Mouse (Mus musculus) neural tube, embryonic 13.5 days (tissue): ENCODE measurements around the gene Rab32. TPM values are rescaled to one million over a fixed set of nuclear protein-coding genes. Genes with fewer than 3 reads are reported as not detected.
"Not testable (repeated sequence)": the region's sequence is repeated elsewhere in the genome, so short reads cannot be mapped to it uniquely, and the experiment has no call there.

Source experiments
- ATAC-seq: fragments of 200-750 bp; cut with Nextera tagmentation; 2 replicates; pipeline ENCODE4 v1.8.0; 2017; ENCODE audit warnings: low read depth, mild to moderate bottlenecking, moderate TSS enrichment, moderate library complexity
- H3K27ac ChIP-seq: fragments of 300-500 bp; sonication (generic); replicated peaks from 2 replicates; pipeline ENCODE4 v1.5.1; 2015; ENCODE audit warnings: moderate library complexity, mild to moderate bottlenecking, inconsistent platforms
- H3K27me3 ChIP-seq: fragments of 300-500 bp; sonication (generic); 2 replicates; pipeline ENCODE4 v1.6.1; 2015; ENCODE audit warnings: mild to moderate bottlenecking, inconsistent platforms
- H3K36me3 ChIP-seq: fragments of 300-500 bp; sonication (generic); 2 replicates; pipeline ENCODE4 v1.6.1; 2015; ENCODE audit warnings: mild to moderate bottlenecking, inconsistent platforms
- H3K4me1 ChIP-seq: fragments of 300-500 bp; sonication (generic); replicated peaks from 2 replicates; pipeline ENCODE4 v1.6.1; 2015; ENCODE audit warnings: inconsistent platforms
- H3K4me2 ChIP-seq: fragments of 300-500 bp; sonication (generic); 2 replicates; pipeline ENCODE4 v1.6.1; 2015; ENCODE audit warnings: inconsistent platforms, mild to moderate bottlenecking, moderate library complexity
- H3K4me3 ChIP-seq: fragments of 300-500 bp; sonication (generic); 2 replicates; pipeline ENCODE4 v1.5.1; 2015; ENCODE audit warnings: mild to moderate bottlenecking, inconsistent platforms
- H3K9ac ChIP-seq: fragments of 300-500 bp; sonication (generic); 2 replicates; pipeline ENCODE4 v1.6.1; 2015; ENCODE audit warnings: moderate library complexity, mild to moderate bottlenecking, inconsistent platforms
- H3K9me3 ChIP-seq: fragments of 300-500 bp; sonication (generic); 2 replicates; pipeline ENCODE4 v1.6.1; 2016; ENCODE audit warnings: inconsistent platforms
- WGBS: fragments of 180-500 bp; shearing (Covaris S2); methylation state at CpG from one replicate; pipeline ENCODE4 v1.1.7; 2015; 5-methylcytosine and 5-hydroxymethylcytosine counted together
- polyA plus RNA-seq: library from polyadenylated mRNA; unstranded; fragments of >200 nt; fragmentation: Nextera tagmentation; extraction: Ambion mirVana; gene quantifications from 2 replicates; pipeline ENCODE4 v1.2.1, GENCODE M21; 2015

Gene Rab32
- 4.9 and 7.8 TPM in 2 replicates for polyA plus RNA-seq

DNA sequence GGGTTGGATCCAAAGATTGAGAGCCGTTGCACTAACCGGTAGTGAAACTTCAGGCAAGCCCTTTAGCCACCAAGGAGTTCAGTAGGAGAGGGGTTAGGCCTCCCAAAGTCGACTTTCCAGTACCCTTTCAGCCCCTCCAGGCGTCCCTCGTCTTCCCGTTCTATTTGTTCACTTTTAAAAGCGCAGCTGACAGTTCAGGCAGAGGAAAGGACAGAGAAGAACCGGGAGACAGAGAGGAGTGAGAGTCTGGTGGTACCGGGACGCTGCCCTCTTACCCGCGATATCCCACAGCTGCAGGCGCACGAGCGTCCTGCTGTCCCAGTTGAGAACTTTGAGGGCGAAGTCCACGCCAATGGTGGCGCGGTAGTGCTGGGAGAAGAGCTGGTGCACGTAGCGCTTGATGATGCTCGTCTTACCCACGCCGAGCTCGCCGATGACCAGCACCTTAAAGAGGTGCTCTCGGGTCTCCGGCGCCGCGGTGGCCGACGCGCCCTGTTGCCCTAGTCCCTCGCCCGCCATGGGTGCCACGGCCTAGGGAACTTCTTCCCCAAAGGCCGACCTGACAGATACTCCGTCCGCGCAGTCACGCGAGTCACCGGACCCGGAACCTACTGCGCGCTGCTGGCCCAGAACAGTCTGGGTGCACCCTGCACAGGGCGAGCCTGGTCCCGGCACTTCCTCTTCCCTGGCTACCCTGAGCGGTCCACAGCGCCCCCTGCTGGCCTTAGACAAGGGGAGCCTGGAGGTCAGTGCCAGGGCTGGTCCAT, at the start of gene Rab32:
TSS of gene Rab32 (minus strand) at position 696 of the 767 bp plus-strand sequence.
- no peaks in the 10 kb centered on the region for H3K9me3 ChIP-seq
- peak within 1 kb of the TSS; percentile 99 for H3K4me2 ChIP-seq
- peaks cover 9% of the 10 kb centered on the region; the same call in 1 of the 2 replicates for H3K4me1 ChIP-seq
- H3K4me3 ChIP-seq, result peak within 1 kb of the TSS; percentile 66
- peak; percentile 99 for ATAC-seq
- under 1% methylated on average over 51 of the region's 51 CpGs for WGBS
- H3K27me3 ChIP-seq, result 0 out of 2 replicates have a peak, but pooled peaks cover 11% of the 10 kb centered on the region
- no peak within 1 kb of the TSS for H3K27ac ChIP-seq
- no peaks in the 10 kb centered on the region for H3K36me3 ChIP-seq
- H3K9ac ChIP-seq, result peak within 1 kb of the TSS; percentile 69

DNA sequence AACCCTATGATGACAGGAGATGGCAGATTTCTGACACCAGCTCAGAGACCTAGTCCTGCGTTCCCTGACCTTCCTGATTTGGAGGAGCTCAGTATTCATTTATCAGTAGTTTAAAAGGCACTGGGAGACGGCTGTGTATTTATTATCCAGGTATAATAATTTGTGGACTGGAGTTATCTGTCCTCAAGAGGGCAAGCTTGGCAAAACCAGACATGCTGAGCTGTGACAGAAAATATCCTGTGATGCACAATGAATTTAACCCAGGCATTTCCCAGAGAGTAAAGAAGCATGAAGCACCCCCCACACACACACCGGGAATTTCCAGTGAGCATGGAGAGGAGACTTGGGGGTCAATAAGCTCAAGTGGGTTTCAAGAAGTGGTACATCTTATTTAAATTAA, 42.7 kb upstream of the Rab32 start:
- H3K4me3 ChIP-seq, result no peak overlapping the region
- no peaks in the 10 kb centered on the region for H3K36me3 ChIP-seq
- H3K9me3 ChIP-seq, result no peaks in the 10 kb centered on the region
- 74% methylated on average over 3 of the region's 3 CpGs for WGBS
- no peaks in the 10 kb centered on the region for H3K27me3 ChIP-seq
- H3K4me1 ChIP-seq, result no peaks in the 10 kb centered on the region
- no peak overlapping the region for H3K4me2 ChIP-seq
- H3K27ac ChIP-seq, result no peak overlapping the region
- ATAC-seq, result no peak
- H3K9ac ChIP-seq, result no peak overlapping the region

GRCm38 (mm10) chr10:10597495-10597894, 39.4 kb upstream of the Rab32 start:
- WGBS, result 92% methylated on average over 2 of the region's 2 CpGs
- H3K36me3 ChIP-seq, H3K9ac ChIP-seq, ATAC-seq, H3K4me3 ChIP-seq, H3K4me2 ChIP-seq, H3K27me3 ChIP-seq, H3K4me1 ChIP-seq, H3K9me3 ChIP-seq, H3K27ac ChIP-seq: not testable (repeated sequence)

DNA sequence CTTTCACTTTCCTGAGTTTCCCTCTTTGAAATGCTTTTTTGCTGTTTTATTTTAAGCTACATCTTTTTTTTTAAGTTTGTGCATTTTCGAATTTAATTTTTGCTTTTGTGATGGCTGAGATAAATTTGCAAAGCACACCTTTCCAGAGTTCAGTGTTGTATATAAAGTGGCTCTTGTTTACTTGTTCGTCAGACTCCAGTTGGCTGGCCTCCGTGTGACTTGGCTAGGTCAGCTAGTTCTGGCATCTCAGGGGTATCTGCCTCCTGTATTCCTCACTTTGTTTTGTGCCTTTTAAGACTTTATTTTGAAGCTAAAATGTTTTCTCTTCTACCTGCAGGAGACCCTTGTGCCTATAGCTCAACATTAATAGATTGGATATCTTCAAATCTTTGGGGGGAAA, 22.7 kb upstream of the Rab32 start:
- H3K9me3 ChIP-seq, result peaks cover 6% of the 10 kb centered on the region; the same call in 1 of the 2 replicates
- H3K36me3 ChIP-seq, result no peaks in the 10 kb centered on the region
- no peak overlapping the region for H3K4me2 ChIP-seq
- H3K27ac ChIP-seq, result no peak overlapping the region
- no peak for ATAC-seq
- H3K27me3 ChIP-seq, result no peaks in the 10 kb centered on the region
- WGBS, result 89% methylated on average over 3 of the region's 3 CpGs
- no peak overlapping the region for H3K9ac ChIP-seq
- H3K4me3 ChIP-seq, result no peak overlapping the region
- H3K4me1 ChIP-seq, result no peaks in the 10 kb centered on the region

- H3K36me3 ChIP-seq, result no peaks in the 10 kb centered on the region
- H3K9ac ChIP-seq, result no peak overlapping the region
- peaks cover 6% of the 10 kb centered on the region; the same call in 1 of the 2 replicates for H3K9me3 ChIP-seq
- no peak overlapping the region for H3K4me2 ChIP-seq
- 76% methylated on average over 1 of the region's 1 CpGs for WGBS
- no peak overlapping the region for H3K4me3 ChIP-seq
- no peaks in the 10 kb centered on the region for H3K27me3 ChIP-seq
- no peaks in the 10 kb centered on the region for H3K4me1 ChIP-seq
- H3K27ac ChIP-seq, result no peak overlapping the region
- ATAC-seq, result no peak
Observed at GRCm38 (mm10) chr10:10579821-10580220, 21.8 kb upstream of the Rab32 start.

- 0 out of 2 replicates have a peak, but pooled peaks cover 11% of the 10 kb centered on the region for H3K27me3 ChIP-seq
- peaks cover 9% of the 10 kb centered on the region; the same call in 1 of the 2 replicates for H3K4me1 ChIP-seq
- WGBS, result 35% methylated on average over 5 of the region's 5 CpGs
- H3K27ac ChIP-seq, result no peak overlapping the region
- H3K4me3 ChIP-seq, result peak overlapping the region; percentile 66
- peak overlapping the region; percentile 99 for H3K4me2 ChIP-seq
- H3K9me3 ChIP-seq, result no peaks in the 10 kb centered on the region
- H3K9ac ChIP-seq, result peak overlapping the region; percentile 69; the same call in 1 of the 2 replicates
- H3K36me3 ChIP-seq, result no peaks in the 10 kb centered on the region
- peak; percentile 55; the same call in 1 of the 2 replicates for ATAC-seq
Observed at GRCm38 (mm10) chr10:10558337-10558711, 259 bp upstream of the Rab32 start.

- peak overlapping the region; percentile 99 for H3K4me2 ChIP-seq
- WGBS, result 18% methylated on average over 8 of the region's 8 CpGs
- H3K4me3 ChIP-seq, result peak overlapping the region; percentile 66
- H3K27ac ChIP-seq, result no peak overlapping the region
- H3K27me3 ChIP-seq, result 0 out of 2 replicates have a peak, but pooled peaks cover 11% of the 10 kb centered on the region
- H3K9ac ChIP-seq, result no peak overlapping the region
- no peaks in the 10 kb centered on the region for H3K9me3 ChIP-seq
- peaks cover 9% of the 10 kb centered on the region; the same call in 1 of the 2 replicates for H3K4me1 ChIP-seq
- ATAC-seq, result peak; percentile 34; the same call in 1 of the 2 replicates
- no peaks in the 10 kb centered on the region for H3K36me3 ChIP-seq
Observed at GRCm38 (mm10) chr10:10557085-10557484, 980 bp downstream of the Rab32 start.

GRCm38 (mm10) chr10:10555676-10556075, 2.4 kb downstream of the Rab32 start:
- H3K9me3 ChIP-seq, result no peaks in the 10 kb centered on the region
- H3K4me1 ChIP-seq, result peaks cover 9% of the 10 kb centered on the region; the same call in 1 of the 2 replicates
- WGBS, result 89% methylated on average over 3 of the region's 3 CpGs
- no peak overlapping the region for H3K9ac ChIP-seq
- H3K36me3 ChIP-seq, result no peaks in the 10 kb centered on the region
- H3K4me2 ChIP-seq, result no peak overlapping the region
- H3K27ac ChIP-seq, result no peak overlapping the region
- H3K27me3 ChIP-seq, result 0 out of 2 replicates have a peak, but pooled peaks cover 11% of the 10 kb centered on the region
- no peak for ATAC-seq
- H3K4me3 ChIP-seq, result no peak overlapping the region

DNA sequence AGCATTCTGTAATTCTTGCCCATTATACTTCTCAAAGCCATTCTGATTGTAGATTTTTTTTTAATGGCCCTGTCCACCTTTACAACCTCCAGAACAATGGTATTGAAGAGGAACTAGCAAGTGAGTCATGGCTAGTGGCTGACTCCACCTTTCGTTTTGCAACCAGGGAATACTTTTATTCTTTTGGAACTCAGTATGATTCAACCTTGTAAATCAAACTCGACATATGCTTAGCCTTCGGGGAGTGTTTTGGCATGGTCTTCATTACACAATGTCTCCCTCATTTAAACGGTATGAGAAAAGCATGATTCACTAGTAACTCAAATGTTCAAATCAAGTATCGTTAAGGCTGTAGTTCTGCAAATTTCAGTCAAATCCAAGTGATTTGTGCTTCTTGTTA, 2.8 kb downstream of the Rab32 start:
- Histone ChIP-seq H3K4me3 (no peak overlapping the region), H3K9me3 (no peaks in the 10 kb centered on the region), H3K4me1 (peaks cover 9% of the 10 kb centered on the region; the same call in 1 of the 2 replicates), H3K27me3 (0 out of 2 replicates have a peak, but pooled peaks cover 11% of the 10 kb centered on the region), H3K27ac (no peak overlapping the region), H3K9ac (no peak overlapping the region), H3K4me2 (no peak overlapping the region), H3K36me3 (no peaks in the 10 kb centered on the region)
- ATAC-seq, result no peak
- WGBS, result 73% methylated on average over 5 of the region's 5 CpGs

- WGBS, result 90% methylated on average over 1 of the region's 1 CpGs
- H3K4me3 ChIP-seq, result no peak overlapping the region
- H3K27ac ChIP-seq, result no peak overlapping the region
- no peak overlapping the region for H3K4me2 ChIP-seq
- no peak overlapping the region for H3K9ac ChIP-seq
- no peaks in the 10 kb centered on the region for H3K4me1 ChIP-seq
- H3K36me3 ChIP-seq, result no peaks in the 10 kb centered on the region
- H3K9me3 ChIP-seq, result no peaks in the 10 kb centered on the region
- ATAC-seq, result no peak
- H3K27me3 ChIP-seq, result no peaks in the 10 kb centered on the region
Observed at GRCm38 (mm10) chr10:10550134-10550533, 7.9 kb downstream of the Rab32 start.

DNA sequence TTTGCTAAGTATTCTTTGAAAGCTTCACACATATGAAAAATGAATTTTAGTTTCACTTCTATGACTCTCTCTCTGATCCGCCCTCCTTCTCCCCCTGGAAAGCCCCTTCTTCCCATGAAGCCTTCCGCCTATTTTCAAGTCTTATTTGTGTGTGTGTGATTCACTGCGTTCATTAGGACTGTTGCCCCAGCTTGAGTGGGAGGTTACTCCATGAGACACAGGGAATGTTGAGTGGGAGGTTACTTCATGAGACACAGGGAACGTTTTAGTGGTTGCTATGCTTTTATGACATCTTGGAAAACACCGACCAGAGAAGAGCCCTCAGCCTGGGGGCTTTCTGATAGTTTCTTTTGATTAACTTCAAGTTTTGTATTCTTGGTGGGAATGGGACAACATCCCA, 11.4 kb downstream of the Rab32 start:
- Histone ChIP-seq H3K27me3 (no peaks in the 10 kb centered on the region), H3K4me2 (no peak overlapping the region), H3K36me3 (no peaks in the 10 kb centered on the region), H3K9me3 (no peaks in the 10 kb centered on the region), H3K4me1 (no peaks in the 10 kb centered on the region), H3K9ac (no peak overlapping the region), H3K4me3 (no peak overlapping the region), H3K27ac (no peak overlapping the region)
- no peak for ATAC-seq
- 81% methylated on average over 5 of the region's 5 CpGs for WGBS

DNA sequence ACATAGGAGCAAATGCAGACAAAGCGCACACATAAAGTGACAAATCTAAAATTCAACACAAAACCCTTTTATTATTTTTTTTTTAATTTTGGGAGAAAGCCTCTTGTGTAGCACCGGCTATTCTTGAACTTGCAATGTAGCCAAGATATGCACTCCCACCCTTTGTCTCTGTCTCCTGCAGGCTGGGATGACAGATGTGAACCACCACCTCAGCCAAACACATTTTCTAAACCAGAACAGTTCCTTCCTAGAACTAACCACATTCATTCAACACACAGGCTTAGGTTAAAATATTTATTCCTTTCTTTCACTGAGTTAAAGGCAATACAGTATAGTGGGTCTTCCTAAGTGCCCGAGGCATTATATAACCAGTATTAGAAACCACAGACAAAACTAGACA, 13.1 kb downstream of the Rab32 start:
- no peaks in the 10 kb centered on the region for H3K36me3 ChIP-seq
- H3K4me1 ChIP-seq, result no peaks in the 10 kb centered on the region
- H3K9me3 ChIP-seq, result no peaks in the 10 kb centered on the region
- H3K4me3 ChIP-seq, result no peak overlapping the region
- no peak for ATAC-seq
- H3K27ac ChIP-seq, result no peak overlapping the region
- H3K4me2 ChIP-seq, result no peak overlapping the region
- no peaks in the 10 kb centered on the region for H3K27me3 ChIP-seq
- no peak overlapping the region for H3K9ac ChIP-seq
- 98% methylated on average over 3 of the region's 3 CpGs for WGBS
